ENCODE assay signal across 9 mouse cellular contexts in genomic region chr6:114926369-114927157, GRCm38 (mm10). TPM values are rescaled to one million over a fixed set of nuclear protein-coding genes. Genes with fewer than 3 reads are reported as not detected.
DNase-seq lines count a peak whose midpoint lies in the region; ATAC-seq and TF ChIP-seq lines count a peak whose summit lies in the region.
"Had no signal": no experiment of that assay in that cellular context is flagged by ENCODE, and none has a peak within 500 bp of the region (broad histone marks: within the 10 kb centered on the region; RNA-seq: fewer than 3 reads in every experiment).

No protein-coding gene starts in this region.

- no peak overlapping the region for H3K4me2 ChIP-seq in liver, embryonic 11.5 days

- no peak overlapping the region for H3K27ac ChIP-seq in liver, adult 2 months (replicated peaks; ENCODE audit: insufficient read depth, low read depth, low read length)
- no peak overlapping the region for H3K27ac ChIP-seq in liver, embryonic 11.5 days (ENCODE audit: low read depth, low read length)
- H3K27ac ChIP-seq in cortical plate, adult 2 months (ENCODE audit: insufficient read depth, low read length) = no peak overlapping the region

- no peak overlapping the region for H3K4me3 ChIP-seq in liver, adult 2 months (ENCODE audit: insufficient read depth, low read depth, low read length)
- no peak overlapping the region for H3K4me3 ChIP-seq in liver, embryonic 11.5 days (ENCODE audit: low read depth, low read length)
- H3K4me3 ChIP-seq in cortical plate, adult 2 months (ENCODE audit: insufficient read depth, low read length) = no peak overlapping the region
- H3K4me3 ChIP-seq: myocyte had no signal

- H3K4me1 ChIP-seq in liver, adult 2 months (ENCODE audit: control insufficient read depth, insufficient read depth, low read length) = peaks cover 11% of the 10 kb centered on the region; the same call in 1 of the 2 replicates
- H3K4me1 ChIP-seq in liver, embryonic 11.5 days (replicated peaks; ENCODE audit: control insufficient read depth, insufficient read depth, low read length) = no peaks in the 10 kb centered on the region
- peaks cover under 1% of the 10 kb centered on the region for H3K4me1 ChIP-seq in cortical plate, adult 2 months (ENCODE audit: control insufficient read depth, insufficient read depth, low read length)

- WGBS in liver, adult 2 months = 29% methylated on average over 6 of the region's 6 CpGs
- 33% methylated on average over 6 of the region's 6 CpGs for WGBS in liver, embryonic 11.5 days

- no peak for ATAC-seq in liver, embryonic 11.5 days (replicated peaks; ENCODE audit: low FRiP score)

- TF ChIP-seq CTCF in liver, adult 2 months (IDR thresholded peaks at IDR 0.05; ENCODE audit: low read depth, low read length) = peak; percentile 52; the same call in 1 of the 2 replicates
- TF ChIP-seq CTCF in cortical plate, adult 2 months (IDR thresholded peaks at IDR 0.05; ENCODE audit: extremely low read depth, insufficient read depth, low read length) = peak; percentile 36; the same call in 1 of the 2 replicates

- no peaks in the 10 kb centered on the region; the same call in 1 of the 2 replicates for H3K9me3 ChIP-seq in liver, embryonic 11.5 days (ENCODE audit: control insufficient read depth, low read length)

- H3K9ac ChIP-seq in liver, adult 2 months (ENCODE audit: low read depth, low read length) = no peak overlapping the region
- H3K9ac ChIP-seq in liver, embryonic 11.5 days (ENCODE audit: low read depth, low read length) = no peak overlapping the region

- H3K79me2 ChIP-seq in liver, adult 2 months (ENCODE audit: control insufficient read depth, insufficient read depth, low read length) = peaks cover 23% of the 10 kb centered on the region; the same call in 1 of the 2 replicates

- H3K36me3 ChIP-seq in liver, adult 2 months (ENCODE audit: control insufficient read depth, insufficient read depth, low read length) = no peaks in the 10 kb centered on the region
- H3K36me3 ChIP-seq in liver, embryonic 11.5 days (ENCODE audit: control insufficient read depth, insufficient read depth, low read length) = no peaks in the 10 kb centered on the region

- DNase-seq in cerebellum, postnatal 10 days = peak; percentile 68 to 81
- DNase-seq in cerebellum, postnatal 4 days (ENCODE audit: low spot score in 2 of 2) = no peak
- DNase-seq in liver, adult 2 months (ENCODE audit: extremely low read depth, low read depth, low spot score) = no peak
- no peak for DNase-seq in liver, embryonic 11.5 days (ENCODE audit: low spot score)
- peak; percentile 34 for DNase-seq in lung, postnatal 14 days
- no peak for DNase-seq in frontal cortex, postnatal 14 days (ENCODE audit: low spot score in 2 of 2)
- no peak for DNase-seq in urinary bladder, adult 18-20 months (ENCODE audit: low spot score in 2 of 2)

- no peaks in the 10 kb centered on the region for H3K27me3 ChIP-seq in liver, adult 2 months (ENCODE audit: control insufficient read depth, insufficient read depth, low read length)
- H3K27me3 ChIP-seq in liver, embryonic 11.5 days (replicated peaks; ENCODE audit: control insufficient read depth, insufficient read depth, low read length) = no peaks in the 10 kb centered on the region

- no peak for TF ChIP-seq POLR2A in liver, adult 2 months (IDR thresholded peaks at IDR 0.05; ENCODE audit: extremely low read depth, insufficient read depth, low read length)
- no peak for TF ChIP-seq POLR2A in cortical plate, adult 2 months (IDR thresholded peaks at IDR 0.05; ENCODE audit: extremely low read depth, insufficient read depth, low read length)

RNA-seq across cellular contexts. Expression of gene Vgll4, which starts 43.2 kb away (rescaled TPM):
- total RNA-seq in liver, adult 2 months (2014; rRNA removed) = 24.3 and 31.0 TPM in 2 replicates
- polyA plus RNA-seq in liver, adult 2 months (2012; rRNA removed) = 32.1 and 44.5 TPM in 2 replicates
- 34.3 and 37.8 TPM in 2 replicates for polyA plus RNA-seq in liver, embryonic 11.5 days (2014; fragmentation: Nextera tagmentation; extraction: Ambion mirVana)
- polyA plus RNA-seq in cortical plate, adult 2 months (2012; rRNA removed) = 42.8 and 44.8 TPM in 2 replicates

Comparison
In these comparisons a context has a peak if more than half of its experiments do, and no peak if none do; other contexts are left out.
1. DNase-seq: peak in cerebellum, postnatal 10 days (2 of 2) and lung, postnatal 14 days (single experiment); none in cerebellum, postnatal 4 days (0 of 2), liver, adult 2 months (single experiment), liver, embryonic 11.5 days (single experiment), frontal cortex, postnatal 14 days (0 of 2) and urinary bladder, adult 18-20 months (0 of 2).